Mouse (Mus musculus): Measurements from ENCODE around the gene Klhl28.

DNA sequence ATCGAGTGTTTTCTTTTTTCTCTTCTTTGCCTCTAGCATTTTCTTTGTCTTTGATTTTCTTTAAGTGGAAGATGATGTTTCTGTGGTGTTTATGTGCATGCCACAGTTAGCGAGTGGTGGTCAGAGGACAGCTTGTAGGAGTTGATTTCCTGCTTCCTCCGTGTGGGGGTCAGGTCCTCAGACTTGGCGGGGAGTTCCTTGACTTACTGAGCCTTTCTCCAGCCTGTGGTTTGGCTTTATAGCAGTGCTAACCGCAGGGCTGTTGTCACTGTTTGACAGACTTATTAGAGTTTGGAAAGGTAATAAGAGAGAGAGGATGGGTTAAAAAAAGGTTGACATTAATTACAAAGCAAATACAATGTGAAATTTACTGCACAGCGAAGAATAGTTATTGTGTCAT is 10.2 kb upstream of the Klhl28 start:
- TF ChIP-seq CTCF (IDR thresholded peaks at IDR 0.05; ENCODE audit: low read depth, low read length) (no peak), POLR2A (IDR thresholded peaks at IDR 0.05; ENCODE audit: borderline replicate concordance, low read depth, low read length) (no peak)

Data from bone marrow macrophage, adult 2 months (primary cell).